Mouse (Mus musculus) central nervous system, embryonic 11.5 days (tissue): ENCODE results near the gene Hrh2. TPM values are rescaled to one million over a fixed set of nuclear protein-coding genes. Genes with fewer than 3 reads are reported as not detected.

Experiments used
- polyA plus RNA-seq: library from polyadenylated mRNA; depleted of rRNA; stranded (reverse); fragments of >200 nt; gene quantifications from 2 replicates; pipeline ENCODE4 v1.2.3, GENCODE M21; 2012; rRNA removed

Gene Hrh2
- polyA plus RNA-seq, result 0.05 and 0.10 TPM in 2 replicates

GRCm38 (mm10) chr13:54192021-54192481, at the start of gene Hrh2:
TSS of gene Hrh2 (plus strand) at chr13:54192129.

Other genes with a start within 250 kb of the Hrh2 start
- gene Drd1, start 136.4 kb upstream of the Hrh2 start, polyA plus RNA-seq, result 0.10 and 0.20 TPM in 2 replicates
- 37.2 and 46.1 TPM in 2 replicates for gene Sfxn1, start 120.3 kb upstream of the Hrh2 start, polyA plus RNA-seq
- gene Cplx2, start 179.2 kb downstream of the Hrh2 start, polyA plus RNA-seq, result 26.4 and 34.4 TPM in 2 replicates